8 mouse cellular contexts compared by ENCODE assay signal in genomic region chr4:152151451-152151965, GRCm38 (mm10). TPM values are rescaled to one million over a fixed set of nuclear protein-coding genes. Genes with fewer than 3 reads are reported as not detected.
DNase-seq lines count a peak whose midpoint lies in the region; ATAC-seq and TF ChIP-seq lines count a peak whose summit lies in the region.

No protein-coding gene starts in this region.

- no peak for TF ChIP-seq CTCF in kidney, postnatal 0 days (IDR thresholded peaks at IDR 0.05; ENCODE audit: low read depth)
- TF ChIP-seq CTCF in intestine, postnatal 0 days (IDR thresholded peaks at IDR 0.05; ENCODE audit: low read depth), result no peak

- H3K4me1 ChIP-seq in kidney, postnatal 0 days (replicated peaks; ENCODE audit: insufficient read depth, low read length), result peaks cover 8% of the 10 kb centered on the region
- peaks cover 23% of the 10 kb centered on the region for H3K4me1 ChIP-seq in embryonic facial prominence, embryonic 15.5 days
- no peaks in the 10 kb centered on the region; the same call in 1 of the 2 replicates for H3K4me1 ChIP-seq in intestine, postnatal 0 days (replicated peaks; ENCODE audit: control insufficient read depth, insufficient read depth, low read length)
- peaks cover 15% of the 10 kb centered on the region for H3K4me1 ChIP-seq in neural tube, embryonic 13.5 days (replicated peaks)

- H3K27ac ChIP-seq in kidney, postnatal 0 days, result no peak overlapping the region
- H3K27ac ChIP-seq in embryonic facial prominence, embryonic 15.5 days (replicated peaks), result no peak overlapping the region
- no peak overlapping the region for H3K27ac ChIP-seq in intestine, postnatal 0 days (ENCODE audit: low read depth, low read length)
- no peak overlapping the region for H3K27ac ChIP-seq in neural tube, embryonic 13.5 days (replicated peaks)

- no peak for DNase-seq in kidney, postnatal 0 days (ENCODE audit: low spot score)
- DNase-seq in kidney, postnatal 4 days, result no peak
- no peak for DNase-seq in frontal cortex, adult 2 months (ENCODE audit: extremely low spot score in 1 of 2, low spot score in 1 of 2)
- DNase-seq in layer of hippocampus, adult 11-12 months (ENCODE audit: low spot score), result no peak
- no peak for DNase-seq in yolk sac, embryonic 10.5 days (ENCODE audit: low spot score)

- H3K4me2 ChIP-seq in kidney, postnatal 0 days (ENCODE audit: low read length), result peak overlapping the region; percentile 73
- H3K4me2 ChIP-seq in embryonic facial prominence, embryonic 15.5 days (replicated peaks), result peak overlapping the region; percentile 65
- peak overlapping the region; percentile 69 for H3K4me2 ChIP-seq in intestine, postnatal 0 days (replicated peaks; ENCODE audit: low read depth)
- H3K4me2 ChIP-seq in neural tube, embryonic 13.5 days, result peak overlapping the region; percentile 54

- no peaks in the 10 kb centered on the region for H3K9me3 ChIP-seq in kidney, postnatal 0 days (replicated peaks; ENCODE audit: low read length)
- H3K9me3 ChIP-seq in embryonic facial prominence, embryonic 15.5 days (replicated peaks), result no peaks in the 10 kb centered on the region
- no peaks in the 10 kb centered on the region for H3K9me3 ChIP-seq in intestine, postnatal 0 days (ENCODE audit: control insufficient read depth)
- no peaks in the 10 kb centered on the region for H3K9me3 ChIP-seq in neural tube, embryonic 13.5 days

- H3K9ac ChIP-seq in kidney, postnatal 0 days (ENCODE audit: low read depth, low read length), result peak overlapping the region; percentile 48
- H3K9ac ChIP-seq in embryonic facial prominence, embryonic 15.5 days, result no peak overlapping the region
- H3K9ac ChIP-seq in intestine, postnatal 0 days (ENCODE audit: low read depth, low read length), result no peak overlapping the region
- peak overlapping the region; percentile 38; the same call in 1 of the 2 replicates for H3K9ac ChIP-seq in neural tube, embryonic 13.5 days

- WGBS in kidney, postnatal 0 days, result 33% methylated on average over 7 of the region's 7 CpGs
- 16% methylated on average over 7 of the region's 7 CpGs for WGBS in embryonic facial prominence, embryonic 15.5 days
- 32% methylated on average over 7 of the region's 7 CpGs for WGBS in intestine, postnatal 0 days
- 20% methylated on average over 7 of the region's 7 CpGs for WGBS in neural tube, embryonic 13.5 days

- H3K27me3 ChIP-seq in kidney, postnatal 0 days (ENCODE audit: insufficient read depth, low read length), result peaks cover 7% of the 10 kb centered on the region; the same call in 1 of the 2 replicates
- peaks cover 72% of the 10 kb centered on the region for H3K27me3 ChIP-seq in embryonic facial prominence, embryonic 15.5 days
- peaks cover 29% of the 10 kb centered on the region for H3K27me3 ChIP-seq in intestine, postnatal 0 days (replicated peaks; ENCODE audit: control insufficient read depth, insufficient read depth, low read length)
- peaks cover 85% of the 10 kb centered on the region for H3K27me3 ChIP-seq in neural tube, embryonic 13.5 days

- no peaks in the 10 kb centered on the region for H3K36me3 ChIP-seq in kidney, postnatal 0 days (ENCODE audit: insufficient read depth, low read length)
- H3K36me3 ChIP-seq in embryonic facial prominence, embryonic 15.5 days, result no peaks in the 10 kb centered on the region
- no peaks in the 10 kb centered on the region for H3K36me3 ChIP-seq in intestine, postnatal 0 days (ENCODE audit: control insufficient read depth, insufficient read depth)
- H3K36me3 ChIP-seq in neural tube, embryonic 13.5 days, result no peaks in the 10 kb centered on the region

- peak overlapping the region; percentile 39 for H3K4me3 ChIP-seq in kidney, postnatal 0 days (replicated peaks; ENCODE audit: low read depth, low read length)
- peak overlapping the region; percentile 43 for H3K4me3 ChIP-seq in embryonic facial prominence, embryonic 15.5 days (replicated peaks)
- H3K4me3 ChIP-seq in intestine, postnatal 0 days (ENCODE audit: low read depth, low read length), result peak overlapping the region; percentile 28
- peak overlapping the region; percentile 30 for H3K4me3 ChIP-seq in neural tube, embryonic 13.5 days

- no peak for ATAC-seq in kidney, postnatal 0 days (replicated peaks; ENCODE audit: low FRiP score, low read depth)
- ATAC-seq in embryonic facial prominence, embryonic 15.5 days (ENCODE audit: insufficient number of reproducible peaks, low FRiP score, low TSS enrichment, low read depth), result 0 out of 2 replicates have a peak, but pooled peaks have one; percentile 3
- no peak for ATAC-seq in intestine, postnatal 0 days
- ATAC-seq in neural tube, embryonic 13.5 days (ENCODE audit: low read depth), result no peak

RNA-seq across cellular contexts. Expression of gene Espn, which starts 0.7 kb away (rescaled TPM):
- polyA plus RNA-seq in kidney, postnatal 0 days (2015; fragmentation: Nextera tagmentation; extraction: Ambion mirVana), result 32.9 and 35.0 TPM in 2 replicates
- polyA plus RNA-seq in embryonic facial prominence, embryonic 15.5 days (2015; fragmentation: Nextera tagmentation; extraction: Ambion mirVana), result 7.5 TPM in 2 replicates
- polyA plus RNA-seq in intestine, postnatal 0 days (2015; fragmentation: Nextera tagmentation; extraction: Ambion mirVana), result 260 and 264 TPM in 2 replicates
- polyA plus RNA-seq in neural tube, embryonic 13.5 days (2015; fragmentation: Nextera tagmentation; extraction: Ambion mirVana), result 0.21 and 0.51 TPM in 2 replicates
- polyA plus RNA-seq in frontal cortex, adult 2 months (2012; rRNA removed), result 1.1 and 1.3 TPM in 2 replicates

RNA-seq across cellular contexts. Expression of gene Hes2, which starts 7.2 kb away (rescaled TPM):
- 0.41 and 0.78 TPM in 2 replicates for polyA plus RNA-seq in kidney, postnatal 0 days (2015; fragmentation: Nextera tagmentation; extraction: Ambion mirVana)
- polyA plus RNA-seq in embryonic facial prominence, embryonic 15.5 days (2015; fragmentation: Nextera tagmentation; extraction: Ambion mirVana), result 1.6 and 1.9 TPM in 2 replicates
- 8.6 and 11.2 TPM in 2 replicates for polyA plus RNA-seq in intestine, postnatal 0 days (2015; fragmentation: Nextera tagmentation; extraction: Ambion mirVana)
- polyA plus RNA-seq in neural tube, embryonic 13.5 days (2015; fragmentation: Nextera tagmentation; extraction: Ambion mirVana), result 0.13 and 0.15 TPM in 2 replicates
- not detected in 2 replicates for polyA plus RNA-seq in frontal cortex, adult 2 months (2012; rRNA removed)

RNA-seq across cellular contexts. Expression of gene Acot7, which starts 26.4 kb away (rescaled TPM):
- polyA plus RNA-seq in kidney, postnatal 0 days (2015; fragmentation: Nextera tagmentation; extraction: Ambion mirVana), result 56.4 and 63.5 TPM in 2 replicates
- polyA plus RNA-seq in embryonic facial prominence, embryonic 15.5 days (2015; fragmentation: Nextera tagmentation; extraction: Ambion mirVana), result 65.5 and 77.0 TPM in 2 replicates
- 24.1 and 28.7 TPM in 2 replicates for polyA plus RNA-seq in intestine, postnatal 0 days (2015; fragmentation: Nextera tagmentation; extraction: Ambion mirVana)
- 316 and 346 TPM in 2 replicates for polyA plus RNA-seq in neural tube, embryonic 13.5 days (2015; fragmentation: Nextera tagmentation; extraction: Ambion mirVana)
- polyA plus RNA-seq in frontal cortex, adult 2 months (2012; rRNA removed), result 304 and 344 TPM in 2 replicates

RNA-seq across cellular contexts. Expression of gene Tnfrsf25, which starts 35.8 kb away (rescaled TPM):
- 0.68 and 0.83 TPM in 2 replicates for polyA plus RNA-seq in kidney, postnatal 0 days (2015; fragmentation: Nextera tagmentation; extraction: Ambion mirVana)
- polyA plus RNA-seq in embryonic facial prominence, embryonic 15.5 days (2015; fragmentation: Nextera tagmentation; extraction: Ambion mirVana), result 1.5 and 2.0 TPM in 2 replicates
- 0.82 and 1.2 TPM in 2 replicates for polyA plus RNA-seq in intestine, postnatal 0 days (2015; fragmentation: Nextera tagmentation; extraction: Ambion mirVana)
- 0.84 and 1.8 TPM in 2 replicates for polyA plus RNA-seq in neural tube, embryonic 13.5 days (2015; fragmentation: Nextera tagmentation; extraction: Ambion mirVana)
- 7.0 and 10.6 TPM in 2 replicates for polyA plus RNA-seq in frontal cortex, adult 2 months (2012; rRNA removed)

Comparison
In these comparisons a context has a peak if more than half of its experiments do, and no peak if none do; other contexts are left out.
1. H3K9ac ChIP-seq: peak in kidney, postnatal 0 days (single experiment) and neural tube, embryonic 13.5 days (single experiment); none in embryonic facial prominence, embryonic 15.5 days (single experiment) and intestine, postnatal 0 days (single experiment).
2. Peak in every context shown above with its lines, with median percentiles within 50 percentile points of each other: H3K4me2 ChIP-seq and H3K4me3 ChIP-seq.